Mouse (Mus musculus): ENCODE measurements at regions not wholly inside any gene's neighbourhood (a gene's known extent, or its start where the extent isn't known, plus 50 kb on each side); places are given as distances from the start of the nearest gene placed in this dataset.

- TF ChIP-seq RAD21 (IDR thresholded peaks at IDR 0.05; ENCODE audit: low read depth, low read length) (no peak), MEF2A (IDR thresholded peaks at IDR 0.05; ENCODE audit: extremely low read depth, insufficient replicate concordance, low read depth, low read length, poor library complexity, severe bottlenecking) (no peak)
These were observed 183.2 kb downstream of the Gm10260 start for GRCm38 (mm10) chr13:97577081-97577785.

Measured in MEL (cell line).